Mouse (Mus musculus) common myeloid progenitor, adult 5-6 weeks (primary cell): Measurements from ENCODE around the gene Nfasc. TPM values are rescaled to one million over a fixed set of nuclear protein-coding genes. Genes with fewer than 3 reads are reported as not detected.

Source experiments
- ATAC-seq: replicated peaks from 2 replicates; pipeline ENCODE4 v1.8.0; 2016; ENCODE audit warnings: low read depth, mild to moderate bottlenecking, moderate TSS enrichment, inconsistent platforms; ENCODE audit not compliant: poor library complexity, severe bottlenecking
- total RNA-seq: library from RNA; stranded (forward); fragments of 200-1000, 187-1606 nt; gene quantifications from 2 replicates; pipeline ENCODE4 v1.2.3, GENCODE M21; 2017

The Nfasc gene
- total RNA-seq, 1 experiment from 2014 or later: not detected

DNA sequence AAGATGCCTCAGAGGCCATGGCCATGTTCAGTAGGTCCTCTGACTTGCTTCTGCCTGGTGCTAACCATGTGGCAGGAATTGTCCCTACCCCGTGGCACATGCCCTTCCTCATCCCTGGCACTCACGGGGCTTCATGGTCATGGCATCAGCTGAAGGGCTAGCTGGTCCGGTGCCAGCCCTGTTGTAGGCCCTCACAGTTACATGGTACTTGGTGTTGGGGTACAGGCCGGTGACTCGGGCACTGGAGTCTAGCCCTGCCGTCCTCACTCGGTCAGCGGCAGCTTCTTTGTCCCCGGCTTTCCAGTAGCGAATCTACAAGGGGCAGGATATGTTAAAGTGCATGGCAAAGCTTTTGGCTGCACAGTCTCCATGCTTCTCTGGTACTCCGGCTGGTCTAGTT, 224.8 kb downstream of the Nfasc start:
- ATAC-seq: no peak

DNA sequence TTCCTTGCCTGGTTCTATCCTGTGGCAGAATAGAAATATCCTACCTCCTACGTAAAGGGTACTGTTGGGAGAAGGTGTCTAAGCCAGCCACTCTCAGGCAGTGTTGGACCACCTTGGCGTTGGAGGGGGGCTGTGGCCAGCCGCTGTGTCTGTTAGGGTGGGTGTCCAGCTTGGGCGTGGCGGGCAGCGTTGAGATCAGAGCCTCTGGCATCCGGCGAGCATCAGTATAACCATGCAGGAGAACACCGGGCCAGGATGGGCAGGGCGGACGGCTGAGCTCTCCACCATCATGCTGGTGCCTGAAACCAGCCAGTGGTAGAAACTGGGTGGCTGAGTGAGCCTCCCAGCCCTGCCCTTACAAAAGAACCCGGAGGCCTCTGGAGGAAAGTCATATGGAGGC, 226.3 kb downstream of the Nfasc start:
- no peak for ATAC-seq

Other genes with a start within 250 kb of the Nfasc start
- gene Tmem81, start 235.6 kb downstream of the Nfasc start, total RNA-seq: 3.0 and 6.3 TPM in 2 replicates
- not detected in 2 replicates for gene Cntn2, start 198.5 kb downstream of the Nfasc start, total RNA-seq
- not detected in 2 replicates for gene Lrrn2, start 138.5 kb upstream of the Nfasc start, total RNA-seq